Mouse (Mus musculus): ENCODE results near the gene Syt12.

Gene Syt12

GRCm38 (mm10) chr19:4451965-4452364 lies 25.3 kb downstream of the Syt12 start:
- 0 out of 2 replicates have a peak, but pooled peaks have one; percentile 20 for ATAC-seq (ENCODE audit: insufficient number of reproducible peaks, low FRiP score, low TSS enrichment)

GRCm38 (mm10) chr19:4451098-4451497 lies 26.1 kb downstream of the Syt12 start:
- no peak for ATAC-seq (ENCODE audit: insufficient number of reproducible peaks, low FRiP score, low TSS enrichment)

GRCm38 (mm10) chr19:4450666-4451065 lies 26.6 kb downstream of the Syt12 start:
- ATAC-seq (ENCODE audit: insufficient number of reproducible peaks, low FRiP score, low TSS enrichment): no peak

- no peak for ATAC-seq (ENCODE audit: insufficient number of reproducible peaks, low FRiP score, low TSS enrichment)
Observed at GRCm38 (mm10) chr19:4449230-4449629, 28.0 kb downstream of the Syt12 start.

GRCm38 (mm10) chr19:4447445-4447844 lies 29.8 kb downstream of the Syt12 start:
- ATAC-seq (ENCODE audit: insufficient number of reproducible peaks, low FRiP score, low TSS enrichment): no peak

GRCm38 (mm10) chr19:4446661-4447420 lies 30.4 kb downstream of the Syt12 start:
- ATAC-seq (ENCODE audit: insufficient number of reproducible peaks, low FRiP score, low TSS enrichment): no peak

GRCm38 (mm10) chr19:4442408-4442807 lies 34.8 kb downstream of the Syt12 start:
- ATAC-seq (ENCODE audit: insufficient number of reproducible peaks, low FRiP score, low TSS enrichment): no peak

- ATAC-seq (ENCODE audit: insufficient number of reproducible peaks, low FRiP score, low TSS enrichment): no peak
Observed at GRCm38 (mm10) chr19:4441621-4442161, 35.6 kb downstream of the Syt12 start.

GRCm38 (mm10) chr19:4441090-4441591 lies 36.1 kb downstream of the Syt12 start:
- ATAC-seq (ENCODE audit: insufficient number of reproducible peaks, low FRiP score, low TSS enrichment): no peak

- no peak for ATAC-seq (ENCODE audit: insufficient number of reproducible peaks, low FRiP score, low TSS enrichment)
Observed at GRCm38 (mm10) chr19:4440222-4440621, 37.0 kb downstream of the Syt12 start.

- no peak for ATAC-seq (ENCODE audit: insufficient number of reproducible peaks, low FRiP score, low TSS enrichment)
Observed at GRCm38 (mm10) chr19:4439161-4439801, 38.0 kb downstream of the Syt12 start, which contains the start of gene Rhod. Gene Rhod, minus strand, starts transcription at chr19:4439432.

GRCm38 (mm10) chr19:4438791-4439160 lies 38.5 kb downstream of the Syt12 start:
- no peak for ATAC-seq (ENCODE audit: insufficient number of reproducible peaks, low FRiP score, low TSS enrichment)

- ATAC-seq (ENCODE audit: insufficient number of reproducible peaks, low FRiP score, low TSS enrichment): no peak
Observed at GRCm38 (mm10) chr19:4437886-4438285, 39.4 kb downstream of the Syt12 start.

GRCm38 (mm10) chr19:4436254-4436653 lies 41.0 kb downstream of the Syt12 start:
- no peak for ATAC-seq (ENCODE audit: insufficient number of reproducible peaks, low FRiP score, low TSS enrichment)

- ATAC-seq (ENCODE audit: insufficient number of reproducible peaks, low FRiP score, low TSS enrichment): no peak
Observed at GRCm38 (mm10) chr19:4434999-4435398, 42.2 kb downstream of the Syt12 start.

GRCm38 (mm10) chr19:4433756-4434155 lies 43.5 kb downstream of the Syt12 start:
- ATAC-seq (ENCODE audit: insufficient number of reproducible peaks, low FRiP score, low TSS enrichment): no peak

GRCm38 (mm10) chr19:4430091-4430620 lies 47.1 kb downstream of the Syt12 start:
- ATAC-seq (ENCODE audit: insufficient number of reproducible peaks, low FRiP score, low TSS enrichment): no peak

- no peak for ATAC-seq (ENCODE audit: insufficient number of reproducible peaks, low FRiP score, low TSS enrichment)
Observed at GRCm38 (mm10) chr19:4425610-4426366, 51.5 kb downstream of the Syt12 start.

GRCm38 (mm10) chr19:4423021-4423420 lies 54.2 kb downstream of the Syt12 start:
- ATAC-seq (ENCODE audit: insufficient number of reproducible peaks, low FRiP score, low TSS enrichment): no peak

- ATAC-seq (ENCODE audit: insufficient number of reproducible peaks, low FRiP score, low TSS enrichment): no peak
Observed at GRCm38 (mm10) chr19:4422581-4422980, 54.7 kb downstream of the Syt12 start.

Measured in cerebellum, adult (tissue).